Mouse (Mus musculus): ENCODE measurements at regions not wholly inside any gene's neighbourhood (a gene's known extent, or its start where the extent isn't known, plus 50 kb on each side); places are given as distances from the start of the nearest gene placed in this dataset.

- Histone ChIP-seq H3K36me3 (ENCODE audit: control insufficient read depth, insufficient read depth) (no peaks in the 10 kb centered on the region), H3K79me2 (ENCODE audit: control insufficient read depth, insufficient read depth) (no peaks in the 10 kb centered on the region), H3K4me3 (no peak overlapping the region), H3ac (ENCODE audit: control insufficient read depth, insufficient read length) (no peak overlapping the region), H3K4me2 (ENCODE audit: low read depth) (no peak overlapping the region), H3K27me3 (ENCODE audit: control insufficient read depth, insufficient read depth, insufficient read length) (no peaks in the 10 kb centered on the region)
- TF ChIP-seq TCF3 (IDR thresholded peaks at IDR 0.05; ENCODE audit: insufficient read length, low read depth) (no peak), CEBPB (IDR thresholded peaks at IDR 0.05; ENCODE audit: insufficient read depth, poor library complexity, severe bottlenecking) (no peak), TCF12 (IDR thresholded peaks at IDR 0.05; ENCODE audit: insufficient read depth, poor library complexity, severe bottlenecking) (no peak), POLR2AphosphoS2 (IDR thresholded peaks at IDR 0.05; ENCODE audit: insufficient read length, low read depth) (no peak), POLR2A (IDR thresholded peaks at IDR 0.05; ENCODE audit: insufficient read length, low read depth) (no peak), MYOD1 (IDR thresholded peaks at IDR 0.05; ENCODE audit: control insufficient read depth in 1 of 3, insufficient read length in 2 of 3, low read depth in 2 of 3) (no peak), REST (IDR thresholded peaks at IDR 0.05; ENCODE audit: insufficient read depth, insufficient read length) (no peak), MYOG (IDR thresholded peaks at IDR 0.05; ENCODE audit: control insufficient read depth in 1 of 3, insufficient read depth in 1 of 3, insufficient read length in 2 of 3, low read depth in 2 of 3) (no peak), MAX (IDR thresholded peaks at IDR 0.05; ENCODE audit: low read depth) (no peak), SRF (IDR thresholded peaks at IDR 0.05; ENCODE audit: control insufficient read depth, insufficient read length, low read depth) (no peak), E2F4 (IDR thresholded peaks at IDR 0.05; ENCODE audit: insufficient read depth) (no peak), USF1 (IDR thresholded peaks at IDR 0.05; ENCODE audit: low read depth) (no peak)
Observed at GRCm38 (mm10) chr8:90608410-90608809, 208.8 kb downstream of the Gm19935 start.

- Histone ChIP-seq H3K79me2 (ENCODE audit: control insufficient read depth, insufficient read depth) (no peaks in the 10 kb centered on the region), H3K4me2 (ENCODE audit: low read depth) (no peak overlapping the region)
- no peak for TF ChIP-seq USF1 (IDR thresholded peaks at IDR 0.05; ENCODE audit: low read depth)
- no peak for TF ChIP-seq TCF12 (IDR thresholded peaks at IDR 0.05; ENCODE audit: insufficient read depth, poor library complexity, severe bottlenecking)
- TF ChIP-seq POLR2A (IDR thresholded peaks at IDR 0.05; ENCODE audit: insufficient read length, low read depth): no peak
- TF ChIP-seq E2F4 (IDR thresholded peaks at IDR 0.05; ENCODE audit: insufficient read depth): no peak
- no peak for TF ChIP-seq MYOD1 (IDR thresholded peaks at IDR 0.05; ENCODE audit: control insufficient read depth in 1 of 3, insufficient read length in 2 of 3, low read depth in 2 of 3)
- no peak for TF ChIP-seq SRF (IDR thresholded peaks at IDR 0.05; ENCODE audit: control insufficient read depth, insufficient read length, low read depth)
- TF ChIP-seq TCF3 (IDR thresholded peaks at IDR 0.05; ENCODE audit: insufficient read length, low read depth): no peak
- no peak for TF ChIP-seq MAX (IDR thresholded peaks at IDR 0.05; ENCODE audit: low read depth)
- no peak for TF ChIP-seq POLR2AphosphoS2 (IDR thresholded peaks at IDR 0.05; ENCODE audit: insufficient read length, low read depth)
- TF ChIP-seq CEBPB (IDR thresholded peaks at IDR 0.05; ENCODE audit: insufficient read depth, poor library complexity, severe bottlenecking): no peak
- no peak for TF ChIP-seq MYOG (IDR thresholded peaks at IDR 0.05; ENCODE audit: control insufficient read depth in 1 of 3, insufficient read depth in 1 of 3, insufficient read length in 2 of 3, low read depth in 2 of 3)
- TF ChIP-seq REST (IDR thresholded peaks at IDR 0.05; ENCODE audit: insufficient read depth, insufficient read length): no peak
Observed at GRCm38 (mm10) chr8:90600946-90601695, 216.1 kb downstream of the Gm19935 start.

GRCm38 (mm10) chr8:90597376-90597775, 219.8 kb downstream of the Gm19935 start:
- TF ChIP-seq REST (IDR thresholded peaks at IDR 0.05; ENCODE audit: insufficient read depth, insufficient read length): no peak
- TF ChIP-seq MYOG (IDR thresholded peaks at IDR 0.05; ENCODE audit: control insufficient read depth in 1 of 3, insufficient read depth in 1 of 3, insufficient read length in 2 of 3, low read depth in 2 of 3): no peak

More at GRCm38 (mm10) chr8:90600946-90601695, 216.1 kb downstream of the Gm19935 start:
- H3K4me3 ChIP-seq: no peak overlapping the region
- H3ac ChIP-seq (ENCODE audit: control insufficient read depth, insufficient read length): no peak overlapping the region
- H3K36me3 ChIP-seq (ENCODE audit: control insufficient read depth, insufficient read depth): no peaks in the 10 kb centered on the region
- no peaks in the 10 kb centered on the region for H3K27me3 ChIP-seq (ENCODE audit: control insufficient read depth, insufficient read depth, insufficient read length)

GRCm38 (mm10) chr8:90579426-90579825, 231.3 kb upstream of the Tox3 start:
- H3ac ChIP-seq (ENCODE audit: control insufficient read depth, insufficient read length): no peak overlapping the region
- H3K4me2 ChIP-seq (ENCODE audit: low read depth): no peak overlapping the region
- no peak overlapping the region for H3K4me3 ChIP-seq
- no peak for TF ChIP-seq MYOD1 (IDR thresholded peaks at IDR 0.05; ENCODE audit: control insufficient read depth in 1 of 3, insufficient read length in 2 of 3, low read depth in 2 of 3)
- TF ChIP-seq POLR2AphosphoS2 (IDR thresholded peaks at IDR 0.05; ENCODE audit: insufficient read length, low read depth): no peak
- TF ChIP-seq REST (IDR thresholded peaks at IDR 0.05; ENCODE audit: insufficient read depth, insufficient read length): no peak
- TF ChIP-seq USF1 (IDR thresholded peaks at IDR 0.05; ENCODE audit: low read depth): no peak
- TF ChIP-seq MAX (IDR thresholded peaks at IDR 0.05; ENCODE audit: low read depth): no peak
- TF ChIP-seq SRF (IDR thresholded peaks at IDR 0.05; ENCODE audit: control insufficient read depth, insufficient read length, low read depth): no peak
- no peak for TF ChIP-seq CEBPB (IDR thresholded peaks at IDR 0.05; ENCODE audit: insufficient read depth, poor library complexity, severe bottlenecking)
- TF ChIP-seq TCF3 (IDR thresholded peaks at IDR 0.05; ENCODE audit: insufficient read length, low read depth): no peak
- TF ChIP-seq TCF12 (IDR thresholded peaks at IDR 0.05; ENCODE audit: insufficient read depth, poor library complexity, severe bottlenecking): no peak
- TF ChIP-seq E2F4 (IDR thresholded peaks at IDR 0.05; ENCODE audit: insufficient read depth): no peak
- TF ChIP-seq MYOG (IDR thresholded peaks at IDR 0.05; ENCODE audit: control insufficient read depth in 1 of 3, insufficient read depth in 1 of 3, insufficient read length in 2 of 3, low read depth in 2 of 3): no peak
- no peak for TF ChIP-seq POLR2A (IDR thresholded peaks at IDR 0.05; ENCODE audit: insufficient read length, low read depth)
- no peaks in the 10 kb centered on the region for H3K27me3 ChIP-seq (ENCODE audit: control insufficient read depth, insufficient read depth, insufficient read length)
- H3K36me3 ChIP-seq (ENCODE audit: control insufficient read depth, insufficient read depth): no peaks in the 10 kb centered on the region
- no peaks in the 10 kb centered on the region for H3K79me2 ChIP-seq (ENCODE audit: control insufficient read depth, insufficient read depth)

More at GRCm38 (mm10) chr8:90597376-90597775, 219.8 kb downstream of the Gm19935 start:
- Histone ChIP-seq H3ac (ENCODE audit: control insufficient read depth, insufficient read length) (no peak overlapping the region), H3K79me2 (ENCODE audit: control insufficient read depth, insufficient read depth) (no peaks in the 10 kb centered on the region), H3K4me2 (ENCODE audit: low read depth) (no peak overlapping the region), H3K4me3 (no peak overlapping the region), H3K36me3 (ENCODE audit: control insufficient read depth, insufficient read depth) (no peaks in the 10 kb centered on the region), H3K27me3 (ENCODE audit: control insufficient read depth, insufficient read depth, insufficient read length) (no peaks in the 10 kb centered on the region)

All from myocyte (in vitro differentiated cells).